Mouse (Mus musculus) kidney, postnatal 14 days (tissue): Measurements from ENCODE around the gene Sh3pxd2a.

ENCODE experiments used
- DNase-seq: peaks from one replicate; pipeline ENCODE4 v3.0.0; 2022; ENCODE audit warnings: mixed read lengths

Gene Sh3pxd2a

DNA sequence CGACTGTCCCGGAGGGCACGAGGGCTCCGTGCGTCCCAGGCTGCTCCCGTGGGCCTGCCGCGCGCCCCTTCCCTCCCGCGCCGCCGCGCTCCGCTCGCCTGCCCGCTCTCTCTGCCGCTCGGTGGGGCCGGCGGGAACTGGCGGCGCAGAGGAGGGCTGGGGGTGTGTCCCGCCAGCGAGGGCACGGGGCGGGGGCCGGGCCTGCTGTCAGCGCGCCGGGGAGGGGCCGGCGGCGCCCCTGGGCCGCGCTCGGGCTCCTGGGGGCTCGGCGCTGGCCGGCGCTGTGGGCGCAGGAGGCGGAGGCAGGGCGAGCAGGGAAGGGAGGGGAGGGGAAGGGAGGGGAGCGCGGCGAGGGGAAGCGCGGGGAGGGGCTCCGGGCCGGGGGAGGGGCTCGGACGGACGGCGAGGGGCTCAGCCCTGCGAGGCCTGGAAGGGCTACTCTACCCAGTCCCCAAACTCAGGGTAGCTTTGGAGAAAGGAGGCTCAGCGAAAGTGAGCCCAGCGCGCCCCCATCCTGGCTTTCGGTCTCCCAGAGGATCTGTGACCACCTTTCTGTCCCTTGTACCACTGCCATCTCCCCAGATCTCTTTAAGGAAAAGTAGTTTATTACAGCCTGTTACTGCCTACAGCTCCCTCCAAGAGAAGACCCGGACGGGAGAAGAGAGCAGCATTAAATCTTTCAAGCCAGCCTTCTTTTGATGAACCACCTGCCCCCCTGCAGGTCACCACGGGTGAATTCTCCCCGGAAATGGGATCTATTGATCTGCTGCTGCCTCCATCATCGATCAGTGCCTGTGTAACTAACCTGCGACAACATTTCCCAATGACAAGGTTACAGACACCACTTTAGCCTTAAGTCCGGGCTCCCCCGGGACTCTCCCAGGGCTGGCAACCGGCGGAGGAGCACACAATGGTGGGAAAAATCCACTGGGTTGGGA is at the start of gene Sh3pxd2a:
Gene Sh3pxd2a (minus strand): TSS at position 98 of the 938 bp plus-strand sequence.
- peak; percentile 82 for DNase-seq

GRCm38 (mm10) chr19:47513618-47513897 is 49.4 kb upstream of the Sh3pxd2a start:
- no peak for DNase-seq

GRCm38 (mm10) chr19:47512794-47513617 is 48.8 kb upstream of the Sh3pxd2a start:
- DNase-seq, result peak; percentile 62

GRCm38 (mm10) chr19:47511958-47512357 is 47.8 kb upstream of the Sh3pxd2a start:
- peak; percentile 46 for DNase-seq

- DNase-seq, result no peak
Observed at GRCm38 (mm10) chr19:47511294-47511675, 47.1 kb upstream of the Sh3pxd2a start.

DNA sequence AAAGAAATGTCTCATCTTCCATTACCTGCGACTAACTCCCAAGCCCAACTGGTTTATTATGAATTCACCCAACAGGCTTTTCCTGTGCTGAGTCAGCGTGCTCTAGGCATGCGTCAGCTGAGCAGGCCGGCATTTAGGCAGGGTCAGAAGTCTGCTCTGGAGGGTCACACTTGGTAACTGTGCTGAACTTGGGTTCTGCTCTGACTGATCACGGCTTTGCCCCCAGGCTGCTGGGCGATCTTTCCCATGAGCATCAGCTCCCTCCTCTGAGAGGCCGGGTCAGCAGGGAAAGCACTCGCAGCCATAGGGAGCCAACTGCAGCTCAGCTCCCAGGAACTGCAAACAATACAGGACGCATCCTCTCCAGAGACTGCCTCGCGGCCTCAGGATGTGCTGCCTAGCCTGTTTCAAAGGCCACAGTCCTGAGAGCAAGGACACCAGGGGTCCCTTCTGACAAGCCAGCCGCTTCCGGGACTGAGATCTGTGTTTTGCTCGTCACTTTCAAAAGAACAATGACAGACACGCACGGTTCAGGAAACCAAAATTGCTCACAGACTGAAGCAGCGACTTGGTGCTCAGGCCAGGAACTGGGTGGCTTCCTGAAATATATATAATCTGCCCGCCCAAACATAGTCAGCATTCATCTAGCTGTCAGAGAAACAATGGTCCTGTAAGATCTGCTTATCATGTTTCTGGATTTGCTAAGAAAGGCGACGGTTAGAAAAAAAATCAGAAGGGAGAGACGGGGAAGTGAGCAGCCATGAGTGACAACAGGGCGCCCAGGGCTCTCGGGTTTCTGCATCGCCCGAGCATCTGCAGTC is 46.5 kb upstream of the Sh3pxd2a start:
- peak; percentile 71 for DNase-seq

- DNase-seq, result no peak
Observed at GRCm38 (mm10) chr19:47510135-47510472, 45.9 kb upstream of the Sh3pxd2a start.

DNA sequence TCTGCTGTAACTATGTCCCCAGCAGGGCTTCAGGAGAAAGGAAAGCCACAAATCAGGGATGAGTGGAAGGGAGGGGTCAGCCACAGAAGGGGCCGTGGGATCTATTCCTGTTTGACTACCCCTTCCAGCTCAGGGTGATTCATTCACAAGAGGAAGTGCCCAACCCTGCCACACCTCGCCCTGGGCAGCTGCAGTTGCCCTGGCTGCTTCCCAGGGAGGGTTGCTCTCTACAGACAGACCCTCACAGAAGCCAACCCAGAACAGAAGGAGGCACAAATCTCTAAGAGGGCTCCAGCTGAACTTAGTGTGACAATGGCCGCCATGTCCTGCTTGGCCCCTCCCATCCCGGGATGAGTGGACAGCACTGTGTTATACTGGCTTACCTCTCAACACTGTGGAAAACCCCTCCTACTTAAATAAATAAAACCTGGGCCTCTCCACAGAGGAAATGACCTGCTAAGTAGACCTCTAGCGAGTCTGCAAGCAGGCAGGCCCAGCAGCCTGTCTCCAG is 44.6 kb upstream of the Sh3pxd2a start:
- peak; percentile 50 for DNase-seq

DNA sequence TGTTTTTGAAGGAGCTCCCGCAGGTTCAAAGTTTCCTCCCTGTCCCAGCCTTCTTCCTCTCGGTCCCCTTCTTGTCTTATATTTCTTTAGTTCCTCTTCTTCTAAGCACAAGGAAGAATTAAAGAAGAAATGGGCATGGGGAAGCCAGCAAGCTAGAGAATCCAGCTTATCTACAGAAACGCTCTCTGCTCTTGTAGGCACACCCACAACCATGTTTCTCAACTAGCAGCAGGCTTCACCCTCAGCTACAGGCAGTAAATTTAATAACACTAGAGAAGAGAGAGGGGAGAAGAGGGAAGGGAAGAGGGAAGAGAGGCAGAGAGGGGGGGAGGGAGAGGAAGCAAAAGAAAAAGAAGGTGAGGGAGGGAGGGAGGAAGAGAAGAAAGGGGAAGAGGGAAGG is 44.0 kb upstream of the Sh3pxd2a start:
- no peak for DNase-seq

- DNase-seq, result peak; percentile 71
Observed at GRCm38 (mm10) chr19:47507128-47508121, 43.2 kb upstream of the Sh3pxd2a start.

DNA sequence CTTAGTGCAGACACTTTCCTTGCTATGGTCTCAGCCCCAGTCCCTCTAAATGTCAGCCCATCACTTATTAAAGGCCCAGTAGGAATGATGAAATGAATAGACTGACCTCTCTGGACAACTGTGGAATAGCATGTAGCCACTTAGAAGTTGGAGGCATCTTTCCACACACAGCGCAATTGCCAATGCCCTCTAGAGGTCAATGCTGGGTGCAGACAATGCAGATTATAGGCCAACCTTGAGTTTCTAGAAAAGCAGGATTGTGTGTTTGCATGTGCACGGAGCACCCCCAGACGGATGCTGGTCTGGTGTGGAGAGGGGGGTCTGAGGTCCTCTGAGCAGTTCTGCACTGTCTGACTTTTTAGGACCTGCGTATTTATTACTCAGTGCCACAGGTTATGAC is 39.4 kb upstream of the Sh3pxd2a start:
- peak; percentile 56 for DNase-seq

- no peak for DNase-seq
Observed at GRCm38 (mm10) chr19:47502563-47502962, 38.4 kb upstream of the Sh3pxd2a start.

DNA sequence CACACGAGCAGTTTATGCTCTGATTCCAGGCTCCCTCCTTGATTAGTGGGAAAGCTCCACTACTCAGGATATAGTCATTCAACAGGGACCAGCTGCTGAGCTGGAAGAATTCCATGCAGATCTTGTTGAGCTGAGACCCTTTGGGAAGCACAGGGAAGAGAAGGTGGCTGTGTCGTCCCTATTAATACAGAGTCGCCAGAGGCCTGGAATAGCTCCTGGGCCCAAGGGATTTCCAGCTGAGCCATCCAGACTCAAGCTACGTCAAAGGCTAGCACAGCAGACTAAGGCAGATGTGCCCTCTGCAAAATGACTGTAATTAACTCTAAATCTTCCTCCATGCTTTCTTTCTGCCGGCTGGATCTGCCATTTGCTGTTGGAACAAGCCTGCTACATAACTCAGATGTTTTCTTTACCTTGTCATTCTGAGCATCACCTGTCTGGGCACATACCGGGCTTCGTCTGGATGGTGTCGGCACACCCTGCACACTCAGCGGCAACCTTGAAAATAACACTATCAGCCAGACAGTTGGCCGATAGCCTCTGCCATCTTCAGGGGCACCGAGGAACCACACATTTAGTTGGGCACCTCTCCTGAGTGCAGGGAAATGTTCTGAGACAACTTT is 36.3 kb upstream of the Sh3pxd2a start:
- DNase-seq, result no peak

GRCm38 (mm10) chr19:47499841-47500240 is 35.6 kb upstream of the Sh3pxd2a start:
- no peak for DNase-seq

DNA sequence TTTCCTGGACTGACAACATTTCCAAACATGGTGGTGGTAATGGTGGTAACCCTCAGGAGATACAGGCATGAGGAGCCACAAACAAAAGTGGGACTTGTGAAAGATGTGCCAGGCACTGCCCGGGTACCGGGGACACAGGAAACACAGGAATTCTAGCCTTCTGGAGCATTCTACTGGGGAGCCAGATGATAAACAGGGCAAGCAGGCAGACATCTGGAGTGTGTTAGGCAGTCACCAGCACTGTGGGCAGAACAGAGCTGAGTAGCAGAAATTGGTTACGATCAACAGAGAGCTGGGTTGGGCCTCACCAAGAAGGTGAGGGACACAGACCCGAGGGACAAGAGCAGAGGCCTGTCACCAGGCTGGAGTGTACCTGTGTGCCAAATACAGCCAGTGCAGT is 34.7 kb upstream of the Sh3pxd2a start:
- DNase-seq, result no peak

GRCm38 (mm10) chr19:47497736-47498135 is 33.5 kb upstream of the Sh3pxd2a start:
- DNase-seq, result no peak

- DNase-seq, result no peak
Observed at GRCm38 (mm10) chr19:47497313-47497712, 33.1 kb upstream of the Sh3pxd2a start.

GRCm38 (mm10) chr19:47493017-47493997 is 29.1 kb upstream of the Sh3pxd2a start:
- no peak for DNase-seq

- DNase-seq, result no peak
Observed at GRCm38 (mm10) chr19:47492422-47492821, 28.2 kb upstream of the Sh3pxd2a start.

DNA sequence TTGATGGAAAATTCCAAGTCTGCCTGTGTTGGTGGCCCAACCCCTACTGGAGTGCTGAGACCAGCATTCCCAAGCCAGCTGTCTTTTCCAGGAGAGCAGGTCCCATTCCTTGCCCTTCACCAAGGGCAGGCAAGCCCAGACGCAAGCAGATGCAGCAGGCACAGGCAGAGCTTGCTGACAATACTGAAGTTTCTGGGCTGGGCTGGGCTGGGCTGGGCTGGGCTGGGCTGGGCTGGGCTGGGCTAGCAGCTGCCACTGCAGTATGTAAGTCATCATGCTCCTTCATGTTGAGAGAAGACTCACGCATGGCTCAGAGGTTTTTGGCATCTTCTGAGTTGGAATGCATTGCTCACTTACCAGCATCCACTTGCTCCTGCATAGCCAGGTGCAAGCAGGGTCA is 27.7 kb upstream of the Sh3pxd2a start:
- DNase-seq, result no peak
